In genomic region chr7:19399496-19400280, GRCm38 (mm10) we compare ENCODE assay signal across 8 mouse cellular contexts. TPM values are rescaled to one million over a fixed set of nuclear protein-coding genes. Genes with fewer than 3 reads are reported as not detected.
DNase-seq lines count a peak whose midpoint lies in the region; ATAC-seq and TF ChIP-seq lines count a peak whose summit lies in the region.

No protein-coding gene starts in this region.

- no peak for TF ChIP-seq POLR2A in lung, adult 2 months (IDR thresholded peaks at IDR 0.05; ENCODE audit: borderline replicate concordance, extremely low read depth, low read depth, low read length)

- no peak overlapping the region for H3K27ac ChIP-seq in forebrain, embryonic 13.5 days

- peak; percentile 56 to 76 for DNase-seq in urinary bladder, adult 18-20 months (ENCODE audit: low spot score in 2 of 2)
- DNase-seq in urinary bladder, adult 2 months (ENCODE audit: low spot score) = no peak
- peak; percentile 58 for DNase-seq in kidney, adult 11 months
- peak; percentile 62 for DNase-seq in lung, adult 2 months
- DNase-seq in retina, adult 2 months (ENCODE audit: low read depth, low spot score) = peak; percentile 57
- DNase-seq in cerebellum, postnatal 10 days = no peak
- no peak for DNase-seq in right cerebral cortex, postnatal 36 days (ENCODE audit: low spot score in 2 of 2)

- peaks cover 9% of the 10 kb centered on the region for H3K9me3 ChIP-seq in forebrain, embryonic 13.5 days (replicated peaks)

- peak overlapping the region; percentile 29 for H3K4me3 ChIP-seq in forebrain, embryonic 13.5 days
- peak overlapping the region; percentile 17 for H3K4me3 ChIP-seq in lung, adult 2 months (replicated peaks; ENCODE audit: extremely low read depth, low read depth, low read length)

- peaks cover 56% of the 10 kb centered on the region for H3K27me3 ChIP-seq in forebrain, embryonic 13.5 days

- no peak for TF ChIP-seq CTCF in lung, adult 2 months (IDR thresholded peaks at IDR 0.05; ENCODE audit: insufficient read depth, low read length)

- H3K36me3 ChIP-seq in forebrain, embryonic 13.5 days (ENCODE audit: poor library complexity, severe bottlenecking) = peaks cover 14% of the 10 kb centered on the region

- peaks cover 20% of the 10 kb centered on the region for H3K4me1 ChIP-seq in forebrain, embryonic 13.5 days
- no peaks in the 10 kb centered on the region for H3K4me1 ChIP-seq in lung, adult 2 months (ENCODE audit: control insufficient read depth, insufficient read depth, low read length)

- WGBS in forebrain, embryonic 13.5 days = under 1% methylated on average over 26 of the region's 27 CpGs
- WGBS in lung, adult 2 months = 5% methylated on average over 27 of the region's 27 CpGs

- ATAC-seq in forebrain, embryonic 13.5 days = peak; percentile 32

- H3K4me2 ChIP-seq in forebrain, embryonic 13.5 days = peak overlapping the region; percentile 57

- H3K9ac ChIP-seq in forebrain, embryonic 13.5 days = peak overlapping the region; percentile 50; the same call in 1 of the 2 replicates

RNA-seq across cellular contexts. Expression of gene Klc3, which starts 4.2 kb away (rescaled TPM):
- 6.5 and 7.9 TPM in 2 replicates for polyA plus RNA-seq in urinary bladder, adult 2 months (2012; rRNA removed)
- 1.5 and 2.6 TPM in 2 replicates for polyA plus RNA-seq in forebrain, embryonic 13.5 days (2015; fragmentation: Nextera tagmentation; extraction: Ambion mirVana)
- 14.1 and 18.2 TPM in 2 replicates for polyA plus RNA-seq in lung, adult 2 months (2012; rRNA removed)

RNA-seq across cellular contexts. Expression of gene Ckm, which starts 4.9 kb away (rescaled TPM):
- 417 and 477 TPM in 2 replicates for polyA plus RNA-seq in urinary bladder, adult 2 months (2012; rRNA removed)
- not detected in 2 replicates for polyA plus RNA-seq in forebrain, embryonic 13.5 days (2015; fragmentation: Nextera tagmentation; extraction: Ambion mirVana)
- 88.3 and 1,345 TPM in 2 replicates for polyA plus RNA-seq in lung, adult 2 months (2012; rRNA removed)

RNA-seq across cellular contexts. Expression of gene Ercc2, which starts 17.9 kb away (rescaled TPM):
- 23.8 and 24.5 TPM in 2 replicates for polyA plus RNA-seq in urinary bladder, adult 2 months (2012; rRNA removed)
- 20.4 and 24.9 TPM in 2 replicates for polyA plus RNA-seq in forebrain, embryonic 13.5 days (2015; fragmentation: Nextera tagmentation; extraction: Ambion mirVana)
- polyA plus RNA-seq in lung, adult 2 months (2012; rRNA removed) = 43.3 and 44.6 TPM in 2 replicates

RNA-seq across cellular contexts. Expression of gene Ppp1r13l, which starts 40.1 kb away (rescaled TPM):
- polyA plus RNA-seq in urinary bladder, adult 2 months (2012; rRNA removed) = 16.5 and 19.6 TPM in 2 replicates
- polyA plus RNA-seq in forebrain, embryonic 13.5 days (2015; fragmentation: Nextera tagmentation; extraction: Ambion mirVana) = 3.6 and 4.1 TPM in 2 replicates
- polyA plus RNA-seq in lung, adult 2 months (2012; rRNA removed) = 10.0 and 17.8 TPM in 2 replicates

RNA-seq across cellular contexts. Expression of gene Cd3eap, which starts 40.4 kb away (rescaled TPM):
- 8.9 and 9.8 TPM in 2 replicates for polyA plus RNA-seq in urinary bladder, adult 2 months (2012; rRNA removed)
- 21.4 and 23.2 TPM in 2 replicates for polyA plus RNA-seq in forebrain, embryonic 13.5 days (2015; fragmentation: Nextera tagmentation; extraction: Ambion mirVana)
- 4.6 and 5.2 TPM in 2 replicates for polyA plus RNA-seq in lung, adult 2 months (2012; rRNA removed)

Comparison
In these comparisons a context has a peak if more than half of its experiments do, and no peak if none do; other contexts are left out.
1. DNase-seq: peak in urinary bladder, adult 18-20 months (2 of 2), kidney, adult 11 months (single experiment), lung, adult 2 months (single experiment) and retina, adult 2 months (single experiment); none in urinary bladder, adult 2 months (single experiment), cerebellum, postnatal 10 days (0 of 2) and right cerebral cortex, postnatal 36 days (0 of 2).
2. RNA of gene Ckm, which starts 4.9 kb away (polyA plus RNA-seq): 88.3 to 1,345 TPM in lung, adult 2 months and 417 to 477 TPM in urinary bladder, adult 2 months; not detected in forebrain, embryonic 13.5 days; every median in the first group is over 10 times any median in the second.